ENCODE assay signal across 10 mouse cellular contexts in genomic region chr2:163166067-163166805, GRCm38 (mm10). TPM values are rescaled to one million over a fixed set of nuclear protein-coding genes. Genes with fewer than 3 reads are reported as not detected.
DNase-seq lines count a peak whose midpoint lies in the region; ATAC-seq and TF ChIP-seq lines count a peak whose summit lies in the region.
"Had no signal": no experiment of that assay in that cellular context is flagged by ENCODE, and none has a peak within 500 bp of the region (broad histone marks: within the 10 kb centered on the region; RNA-seq: fewer than 3 reads in every experiment).

No protein-coding gene starts in this region.

- 34% methylated on average over 13 of the region's 13 CpGs for WGBS in kidney, adult 2 months
- WGBS in intestine, embryonic 15.5 days: 41% methylated on average over 13 of the region's 13 CpGs
- WGBS in lung, postnatal 0 days: 41% methylated on average over 13 of the region's 13 CpGs

- H3K27ac ChIP-seq in kidney, adult 2 months (ENCODE audit: insufficient read depth, low read depth, low read length): no peak overlapping the region
- no peak overlapping the region for H3K27ac ChIP-seq in intestine, embryonic 15.5 days
- no peak overlapping the region for H3K27ac ChIP-seq in lung, postnatal 0 days (ENCODE audit: low read length)
- H3K27ac ChIP-seq: limb, embryonic 15.5 days had no signal

- H3K27me3 ChIP-seq in kidney, adult 2 months (replicated peaks; ENCODE audit: control insufficient read depth, insufficient read depth, low read length): no peaks in the 10 kb centered on the region
- H3K27me3 ChIP-seq in intestine, embryonic 15.5 days (replicated peaks): no peaks in the 10 kb centered on the region
- H3K27me3 ChIP-seq in lung, postnatal 0 days (replicated peaks; ENCODE audit: insufficient read depth, low read length): no peaks in the 10 kb centered on the region
- H3K27me3 ChIP-seq: limb, embryonic 15.5 days had no signal

- TF ChIP-seq POLR2A in kidney, adult 2 months (IDR thresholded peaks at IDR 0.05; ENCODE audit: low read depth, low read length): no peak

- TF ChIP-seq CTCF in kidney, adult 2 months (conservative IDR thresholded peaks at IDR 0.05; ENCODE audit: insufficient read depth, insufficient read length, low read depth, low read length): no peak
- no peak for TF ChIP-seq CTCF in lung, postnatal 0 days (IDR thresholded peaks at IDR 0.05)

- no peaks in the 10 kb centered on the region for H3K9me3 ChIP-seq in intestine, embryonic 15.5 days
- no peaks in the 10 kb centered on the region for H3K9me3 ChIP-seq in lung, postnatal 0 days (ENCODE audit: low read length)
- H3K9me3 ChIP-seq: limb, embryonic 15.5 days had no signal

- no peak overlapping the region for H3K4me2 ChIP-seq in intestine, embryonic 15.5 days (replicated peaks)
- no peak overlapping the region for H3K4me2 ChIP-seq in lung, postnatal 0 days (replicated peaks; ENCODE audit: low read depth, low read length)
- H3K4me2 ChIP-seq: limb, embryonic 15.5 days had no signal

- H3K4me1 ChIP-seq in kidney, adult 2 months (ENCODE audit: control insufficient read depth, insufficient read depth, low read length): no peaks in the 10 kb centered on the region
- H3K4me1 ChIP-seq in intestine, embryonic 15.5 days (replicated peaks): 0 out of 2 replicates have a peak, but pooled peaks cover 3% of the 10 kb centered on the region
- no peaks in the 10 kb centered on the region for H3K4me1 ChIP-seq in lung, postnatal 0 days (ENCODE audit: insufficient read depth, low read depth, low read length)
- H3K4me1 ChIP-seq: limb, embryonic 15.5 days had no signal

- peak; percentile 62 for ATAC-seq in CD4-positive, CD25-positive, alpha-beta regulatory T cell, adult 4 months
- peak; percentile 78 for ATAC-seq in intestine, embryonic 15.5 days
- no peak for ATAC-seq in lung, postnatal 0 days
- ATAC-seq: Patski had no signal

- no peak for TF ChIP-seq EP300 in lung, postnatal 0 days (IDR thresholded peaks at IDR 0.05)

- H3K4me3 ChIP-seq in kidney, adult 2 months (ENCODE audit: insufficient read depth, low read depth, low read length): no peak overlapping the region
- no peak overlapping the region for H3K4me3 ChIP-seq in intestine, embryonic 15.5 days (replicated peaks)
- H3K4me3 ChIP-seq in lung, postnatal 0 days (ENCODE audit: low read depth, low read length): no peak overlapping the region
- H3K4me3 ChIP-seq: limb, embryonic 15.5 days had no signal

- no peak overlapping the region for H3K9ac ChIP-seq in intestine, embryonic 15.5 days
- H3K9ac ChIP-seq in lung, postnatal 0 days (replicated peaks; ENCODE audit: low read depth): no peak overlapping the region
- H3K9ac ChIP-seq: limb, embryonic 15.5 days had no signal

- DNase-seq in kidney, adult 2 months: peak; percentile 8
- DNase-seq in kidney, adult 11 months: no peak
- peak; percentile 84 for DNase-seq in adrenal gland, adult 8-10 months
- DNase-seq in right cerebral cortex, postnatal 10 days (ENCODE audit: low spot score in 2 of 2): no peak
- no peak for DNase-seq in lung, postnatal 0 days (ENCODE audit: low spot score)
- DNase-seq in spleen, adult 18-20 months: no peak

- H3K36me3 ChIP-seq in kidney, adult 2 months (ENCODE audit: control insufficient read depth, insufficient read depth, low read length): no peaks in the 10 kb centered on the region
- H3K36me3 ChIP-seq in intestine, embryonic 15.5 days: no peaks in the 10 kb centered on the region
- H3K36me3 ChIP-seq in lung, postnatal 0 days (ENCODE audit: insufficient read depth, low read length): no peaks in the 10 kb centered on the region
- H3K36me3 ChIP-seq: limb, embryonic 15.5 days had no signal

RNA-seq across cellular contexts. Expression of gene Tox2, which starts 36.7 kb away (rescaled TPM):
- 0.46 and 1.4 TPM in 2 replicates for polyA plus RNA-seq in kidney, adult 2 months (2012; rRNA removed)
- 1 to 10 TPM; 6.4 to 6.5 TPM for polyA plus RNA-seq in CD4-positive, CD25-positive, alpha-beta regulatory T cell, adult 4 months (2017; shearing (Covaris generic))
- 10 to 100 TPM in 2 of 4 experiments, 1 to 10 TPM in 2; 2.3 to 11.7 (median 6.8) TPM for total RNA-seq in adrenal gland, adult 8-10 months (2022)
- polyA plus RNA-seq in intestine, embryonic 15.5 days (2015; fragmentation: Nextera tagmentation; extraction: Ambion mirVana): 5.0 and 6.1 TPM in 2 replicates
- 4.3 and 7.2 TPM in 2 replicates for polyA plus RNA-seq in lung, postnatal 0 days (2015; fragmentation: Nextera tagmentation; extraction: Ambion mirVana)
- polyA plus RNA-seq: Patski had no signal

Comparison
In these comparisons a context has a peak if more than half of its experiments do, and no peak if none do; other contexts are left out.
1. DNase-seq: peak in kidney, adult 2 months (single experiment) and adrenal gland, adult 8-10 months (single experiment); none in kidney, adult 11 months (single experiment), right cerebral cortex, postnatal 10 days (0 of 2), lung, postnatal 0 days (single experiment) and spleen, adult 18-20 months (0 of 2).